ENCODE assay signal across 7 mouse cellular contexts in genomic region chr13:67306718-67307117, GRCm38 (mm10). TPM values are rescaled to one million over a fixed set of nuclear protein-coding genes. Genes with fewer than 3 reads are reported as not detected.
DNase-seq lines count a peak whose midpoint lies in the region; ATAC-seq lines count a peak whose summit lies in the region.

No protein-coding gene starts in this region.

- H3K9ac ChIP-seq in embryonic facial prominence, embryonic 14.5 days (ENCODE audit: low read depth, low read length) = peak overlapping the region; percentile 83
- H3K9ac ChIP-seq in intestine, embryonic 14.5 days (ENCODE audit: low read length) = peak overlapping the region; percentile 73
- peak overlapping the region; percentile 75 for H3K9ac ChIP-seq in midbrain, embryonic 11.5 days (ENCODE audit: low read length)

- no peaks in the 10 kb centered on the region for H3K9me3 ChIP-seq in embryonic facial prominence, embryonic 14.5 days (ENCODE audit: control insufficient read depth, low read length)
- no peaks in the 10 kb centered on the region for H3K9me3 ChIP-seq in intestine, embryonic 14.5 days (ENCODE audit: control insufficient read depth, low read length)
- H3K9me3 ChIP-seq in midbrain, embryonic 11.5 days (ENCODE audit: control insufficient read depth, low read length) = peaks cover under 1% of the 10 kb centered on the region; the same call in 1 of the 2 replicates

- peaks cover 5% of the 10 kb centered on the region; the same call in 1 of the 2 replicates for H3K4me1 ChIP-seq in embryonic facial prominence, embryonic 14.5 days (ENCODE audit: control insufficient read depth, insufficient read depth, low read length)
- H3K4me1 ChIP-seq in intestine, embryonic 14.5 days (replicated peaks; ENCODE audit: control insufficient read depth, insufficient read depth, low read length) = peaks cover 5% of the 10 kb centered on the region
- H3K4me1 ChIP-seq in midbrain, embryonic 11.5 days (ENCODE audit: control insufficient read depth, insufficient read depth, low read length) = peaks cover 2% of the 10 kb centered on the region; the same call in 1 of the 2 replicates

- peak overlapping the region; percentile 58 for H3K27ac ChIP-seq in embryonic facial prominence, embryonic 14.5 days (replicated peaks; ENCODE audit: low read depth, low read length)
- 0 out of 2 replicates have a peak overlapping the region, but pooled peaks have one; percentile 43 for H3K27ac ChIP-seq in intestine, embryonic 14.5 days (ENCODE audit: low read depth)
- no peak overlapping the region for H3K27ac ChIP-seq in midbrain, embryonic 11.5 days (ENCODE audit: low read depth, low read length)

- DNase-seq in thymus, postnatal 4 days = peak; percentile 10
- no peak for DNase-seq in thymus, postnatal 14 days
- peak; percentile 34 for DNase-seq in embryonic facial prominence, embryonic 14.5 days (ENCODE audit: low spot score)
- no peak for DNase-seq in intestine, embryonic 14.5 days (ENCODE audit: low spot score)
- no peak for DNase-seq in midbrain, embryonic 11.5 days (ENCODE audit: low spot score, missing footprints)
- no peak for DNase-seq in adrenal gland, adult 18-20 months (ENCODE audit: low spot score in 2 of 2)
- no peak for DNase-seq in cerebellum, postnatal 14 days

- no peaks in the 10 kb centered on the region for H3K27me3 ChIP-seq in embryonic facial prominence, embryonic 14.5 days (replicated peaks; ENCODE audit: control insufficient read depth, insufficient read depth, low read length)
- H3K27me3 ChIP-seq in intestine, embryonic 14.5 days (replicated peaks; ENCODE audit: control insufficient read depth, insufficient read depth, low read length) = no peaks in the 10 kb centered on the region
- no peaks in the 10 kb centered on the region for H3K27me3 ChIP-seq in midbrain, embryonic 11.5 days (ENCODE audit: control insufficient read depth, insufficient read depth, low read length)

- H3K36me3 ChIP-seq in embryonic facial prominence, embryonic 14.5 days (ENCODE audit: control insufficient read depth, insufficient read depth, low read length) = no peaks in the 10 kb centered on the region
- H3K36me3 ChIP-seq in intestine, embryonic 14.5 days (ENCODE audit: control insufficient read depth, insufficient read depth, low read length) = no peaks in the 10 kb centered on the region
- H3K36me3 ChIP-seq in midbrain, embryonic 11.5 days (ENCODE audit: control insufficient read depth, insufficient read depth, low read length) = no peaks in the 10 kb centered on the region

- WGBS in embryonic facial prominence, embryonic 14.5 days = 30% methylated on average over 5 of the region's 5 CpGs
- WGBS in intestine, embryonic 14.5 days = 29% methylated on average over 5 of the region's 5 CpGs
- WGBS in midbrain, embryonic 11.5 days = 33% methylated on average over 5 of the region's 5 CpGs

- H3K4me3 ChIP-seq in embryonic facial prominence, embryonic 14.5 days (ENCODE audit: low read depth, low read length) = peak overlapping the region; percentile 70
- H3K4me3 ChIP-seq in intestine, embryonic 14.5 days (ENCODE audit: low read depth, low read length) = peak overlapping the region; percentile 83
- H3K4me3 ChIP-seq in midbrain, embryonic 11.5 days (ENCODE audit: low read depth, low read length) = peak overlapping the region; percentile 61

- H3K4me2 ChIP-seq in embryonic facial prominence, embryonic 14.5 days (ENCODE audit: low read depth, low read length) = peak overlapping the region; percentile 83
- H3K4me2 ChIP-seq in intestine, embryonic 14.5 days (ENCODE audit: low read length) = peak overlapping the region; percentile 94
- peak overlapping the region; percentile 90 for H3K4me2 ChIP-seq in midbrain, embryonic 11.5 days

- peak; percentile 39 for ATAC-seq in embryonic facial prominence, embryonic 14.5 days (ENCODE audit: low read depth)
- ATAC-seq in intestine, embryonic 14.5 days (replicated peaks; ENCODE audit: low FRiP score, low TSS enrichment, low read depth) = peak; percentile 63
- peak; percentile 78 for ATAC-seq in midbrain, embryonic 11.5 days (ENCODE audit: low FRiP score)

RNA-seq across cellular contexts. Expression of gene Zfp457, which starts 0.4 kb away (rescaled TPM):
- polyA plus RNA-seq in embryonic facial prominence, embryonic 14.5 days (2014; fragmentation: Nextera tagmentation; extraction: Ambion mirVana) = 0.68 and 0.83 TPM in 2 replicates
- polyA plus RNA-seq in intestine, embryonic 14.5 days (2014; fragmentation: Nextera tagmentation; extraction: Ambion mirVana) = 0.70 and 0.90 TPM in 2 replicates
- polyA plus RNA-seq in midbrain, embryonic 11.5 days (2014; fragmentation: Nextera tagmentation; extraction: Ambion mirVana) = 0.12 and 0.40 TPM in 2 replicates
- 1 to 10 TPM; 1.7 to 2.5 TPM for total RNA-seq in adrenal gland, adult 18-20 months (2021)

RNA-seq across cellular contexts. Expression of gene Zfp595, which starts 25.7 kb away (rescaled TPM):
- polyA plus RNA-seq in embryonic facial prominence, embryonic 14.5 days (2014; fragmentation: Nextera tagmentation; extraction: Ambion mirVana) = 3.1 and 3.2 TPM in 2 replicates
- polyA plus RNA-seq in intestine, embryonic 14.5 days (2014; fragmentation: Nextera tagmentation; extraction: Ambion mirVana) = 2.9 and 3.5 TPM in 2 replicates
- 2.1 and 2.5 TPM in 2 replicates for polyA plus RNA-seq in midbrain, embryonic 11.5 days (2014; fragmentation: Nextera tagmentation; extraction: Ambion mirVana)
- total RNA-seq in adrenal gland, adult 18-20 months (2021) = 1 to 10 TPM; 4.8 to 4.9 TPM

RNA-seq across cellular contexts. Expression of gene Zfp458, which starts 28.5 kb away (rescaled TPM):
- polyA plus RNA-seq in embryonic facial prominence, embryonic 14.5 days (2014; fragmentation: Nextera tagmentation; extraction: Ambion mirVana) = 1.8 and 2.0 TPM in 2 replicates
- polyA plus RNA-seq in intestine, embryonic 14.5 days (2014; fragmentation: Nextera tagmentation; extraction: Ambion mirVana) = 1.9 and 2.6 TPM in 2 replicates
- 2.6 and 2.9 TPM in 2 replicates for polyA plus RNA-seq in midbrain, embryonic 11.5 days (2014; fragmentation: Nextera tagmentation; extraction: Ambion mirVana)
- total RNA-seq in adrenal gland, adult 18-20 months (2021) = 1 to 10 TPM; 2.2 to 3.3 TPM

RNA-seq across cellular contexts. Expression of gene Gm28044, which starts 53.6 kb away (rescaled TPM):
- polyA plus RNA-seq in embryonic facial prominence, embryonic 14.5 days (2014; fragmentation: Nextera tagmentation; extraction: Ambion mirVana) = not detected in 2 replicates
- not detected in 2 replicates for polyA plus RNA-seq in intestine, embryonic 14.5 days (2014; fragmentation: Nextera tagmentation; extraction: Ambion mirVana)
- polyA plus RNA-seq in midbrain, embryonic 11.5 days (2014; fragmentation: Nextera tagmentation; extraction: Ambion mirVana) = not detected in 2 replicates
- total RNA-seq in adrenal gland, adult 18-20 months (2021) = 1 to 10 TPM; 1.8 to 1.9 TPM

RNA-seq across cellular contexts. Expression of gene Zfp953, which starts 53.7 kb away (rescaled TPM):
- 0.94 and 1.4 TPM in 2 replicates for polyA plus RNA-seq in embryonic facial prominence, embryonic 14.5 days (2014; fragmentation: Nextera tagmentation; extraction: Ambion mirVana)
- polyA plus RNA-seq in intestine, embryonic 14.5 days (2014; fragmentation: Nextera tagmentation; extraction: Ambion mirVana) = 1.0 and 1.8 TPM in 2 replicates
- 1.1 and 1.2 TPM in 2 replicates for polyA plus RNA-seq in midbrain, embryonic 11.5 days (2014; fragmentation: Nextera tagmentation; extraction: Ambion mirVana)
- 1 to 10 TPM; 1.7 to 2.6 TPM for total RNA-seq in adrenal gland, adult 18-20 months (2021)

Comparison
In these comparisons a context has a peak if more than half of its experiments do, and no peak if none do; other contexts are left out.
1. DNase-seq: peak in thymus, postnatal 4 days (single experiment) and embryonic facial prominence, embryonic 14.5 days (single experiment); none in thymus, postnatal 14 days (single experiment), intestine, embryonic 14.5 days (single experiment), midbrain, embryonic 11.5 days (single experiment), adrenal gland, adult 18-20 months (0 of 2) and cerebellum, postnatal 14 days (0 of 2).
2. Peak in every context shown above with its lines, with median percentiles within 50 percentile points of each other: ATAC-seq, H3K4me2 ChIP-seq, H3K4me3 ChIP-seq and H3K9ac ChIP-seq.